Mouse (Mus musculus): Measurements from ENCODE around the gene Pxn.
"Not testable (repeated sequence)": the region's sequence is repeated elsewhere in the genome, so short reads cannot be mapped to it uniquely, and the experiment has no call there.

Gene Pxn

DNA sequence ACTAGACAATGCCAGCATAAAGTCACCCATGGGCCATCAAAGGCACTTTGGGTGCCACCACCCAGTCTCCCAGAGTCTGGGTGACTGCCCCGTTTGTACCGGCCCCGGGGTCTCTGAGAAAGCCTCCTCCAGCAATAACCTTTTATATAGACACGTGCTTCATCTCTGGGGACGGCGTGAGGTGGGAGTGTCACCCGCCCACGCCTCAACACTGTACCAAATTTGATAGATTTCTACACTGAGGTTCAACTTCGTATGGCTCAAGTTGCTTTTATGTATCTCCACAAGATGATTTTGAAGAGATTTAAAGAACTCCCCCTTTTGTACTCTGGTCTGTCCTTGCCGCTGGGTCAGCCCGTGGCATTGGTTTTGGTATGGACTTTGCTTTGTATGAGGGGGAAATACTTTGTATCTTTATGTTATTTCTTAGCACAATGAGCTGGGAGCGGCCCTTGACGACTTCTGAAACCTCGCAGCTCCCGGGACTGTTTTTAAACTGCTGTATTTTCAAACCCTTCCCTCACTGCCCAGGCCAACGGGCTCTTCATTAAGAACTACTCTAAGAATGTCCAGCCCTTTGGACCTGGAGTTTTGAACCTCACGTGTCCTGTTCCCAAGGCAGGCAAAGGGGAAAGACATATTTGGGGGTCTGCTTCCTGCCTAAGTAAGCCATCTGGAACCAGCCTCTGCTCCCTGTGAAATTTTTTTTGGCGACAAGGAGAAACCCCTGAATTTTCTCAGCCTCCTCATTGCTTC is 48.2 kb downstream of the Pxn start:
- no peak for DNase-seq

DNA sequence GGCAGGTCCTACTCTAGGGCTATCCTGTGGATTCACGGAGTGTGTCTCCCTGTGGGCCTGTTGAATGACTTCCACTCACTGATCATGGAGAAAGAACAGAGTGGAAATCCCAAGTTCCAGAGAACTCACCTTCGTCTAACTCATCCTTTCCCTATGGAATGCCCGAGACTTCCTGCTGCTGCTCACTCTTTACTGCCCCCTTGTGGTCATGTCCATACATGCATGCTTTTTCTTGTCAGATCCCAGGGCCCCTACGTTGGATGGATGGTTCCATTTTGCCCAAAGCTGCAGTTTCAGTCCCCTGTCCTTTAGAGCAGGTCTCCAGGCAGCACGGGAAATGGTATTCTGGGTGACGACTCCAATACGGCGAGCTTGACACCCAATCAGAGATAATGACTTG is 49.7 kb downstream of the Pxn start:
- DNase-seq, result peak; percentile 89

DNA sequence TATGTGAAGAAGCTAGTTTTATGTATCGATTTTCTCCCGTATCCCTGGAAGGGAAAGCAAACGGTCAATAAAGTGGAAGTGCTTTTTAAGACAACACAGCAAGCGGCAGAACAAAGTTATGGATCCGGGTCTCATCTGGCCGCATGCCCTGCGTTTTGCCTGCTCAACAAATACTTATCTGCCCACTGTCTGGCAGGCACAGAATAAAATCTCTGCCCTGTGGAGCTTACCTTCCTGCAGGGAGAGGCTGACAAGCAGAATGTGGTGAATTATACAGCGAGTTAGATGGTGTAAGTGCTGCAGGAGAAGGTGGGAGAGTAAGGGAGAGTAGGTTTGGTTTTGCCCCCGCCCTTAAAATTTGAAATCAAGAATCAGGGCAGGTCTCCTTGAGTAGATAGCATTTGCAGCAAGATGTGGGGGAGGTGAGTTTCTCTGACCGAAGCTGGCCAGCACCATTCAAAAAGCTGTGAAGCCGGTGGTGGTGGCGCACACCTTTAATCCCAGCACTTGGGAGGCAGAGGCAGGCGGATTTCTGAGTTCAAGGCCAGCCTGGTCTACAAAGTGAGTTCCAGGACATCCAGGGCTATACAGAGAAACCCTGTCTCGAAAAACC is 51.8 kb downstream of the Pxn start:
- no peak for DNase-seq

DNA sequence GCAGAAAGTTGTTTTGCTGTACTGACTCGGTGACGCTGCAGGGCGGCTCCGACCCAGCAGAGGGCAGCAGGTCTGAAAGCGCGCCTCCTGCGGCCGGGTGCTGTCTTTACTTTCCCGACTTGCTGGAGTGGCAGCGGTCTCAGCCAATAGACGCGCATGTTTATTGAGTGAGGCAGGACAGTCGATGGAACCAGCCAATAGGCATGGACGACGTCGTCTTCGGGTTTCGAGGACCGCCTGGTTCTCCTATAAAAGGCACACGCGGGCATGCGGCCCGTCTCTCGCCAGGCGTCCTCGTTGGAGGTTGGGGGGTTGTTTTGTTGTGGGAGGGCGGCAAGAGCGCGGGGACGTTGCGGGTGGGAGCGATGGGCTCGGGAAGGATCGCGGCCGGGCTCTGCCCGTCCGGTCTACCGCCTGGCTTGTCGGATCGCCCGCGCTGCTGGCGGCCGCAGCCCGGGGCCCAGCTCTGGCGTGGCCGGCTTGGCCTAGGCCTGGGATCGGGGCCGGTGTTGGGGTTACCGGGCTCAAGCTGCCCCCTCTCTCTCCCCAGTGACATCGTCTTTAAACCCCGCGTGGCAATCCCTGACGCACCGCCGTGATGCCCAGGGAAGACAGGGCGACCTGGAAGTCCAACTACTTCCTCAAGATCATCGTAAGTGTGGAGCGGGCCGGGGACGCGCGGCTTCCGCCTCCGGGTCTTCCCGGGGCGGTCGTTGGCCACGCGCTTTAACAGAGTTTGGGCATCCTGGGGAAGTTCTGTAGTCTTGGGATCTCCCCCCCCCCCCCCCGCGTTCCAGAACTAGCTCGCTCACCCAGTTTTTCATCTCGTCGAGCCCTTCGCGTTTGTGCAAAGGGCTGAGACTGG is 53.0 kb downstream of the Pxn start, which contains the start of gene Rplp0:
TSS of gene Rplp0 (plus strand) at position 231 of the 865 bp plus-strand sequence.
- DNase-seq, result peak; percentile 100

DNA sequence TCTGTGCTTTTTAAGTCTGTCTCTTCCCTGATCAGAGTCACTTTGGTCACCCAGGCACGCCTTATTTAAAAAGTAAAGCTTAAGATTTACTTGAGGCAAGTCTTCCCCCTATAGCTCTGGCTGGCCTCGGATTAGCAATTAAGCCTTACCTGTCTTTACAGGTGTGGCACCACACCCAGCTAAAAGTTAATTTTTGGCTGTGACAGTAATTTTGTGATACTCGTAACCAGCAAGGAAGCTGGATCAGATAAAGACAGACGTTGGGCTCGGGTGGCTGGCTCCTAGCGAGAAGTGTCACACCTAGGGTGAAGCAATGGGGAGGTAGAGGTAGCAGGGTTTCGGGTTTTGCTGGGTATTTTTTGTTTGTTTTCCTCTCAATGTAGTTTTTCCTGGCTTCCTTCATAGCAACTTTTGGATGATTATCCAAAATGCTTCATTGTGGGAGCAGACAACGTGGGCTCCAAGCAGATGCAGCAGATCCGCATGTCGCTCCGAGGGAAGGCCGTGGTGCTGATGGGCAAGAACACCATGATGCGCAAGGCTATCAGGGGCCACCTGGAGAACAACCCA is 53.9 kb downstream of the Pxn start:
- DNase-seq, result no peak

DNA sequence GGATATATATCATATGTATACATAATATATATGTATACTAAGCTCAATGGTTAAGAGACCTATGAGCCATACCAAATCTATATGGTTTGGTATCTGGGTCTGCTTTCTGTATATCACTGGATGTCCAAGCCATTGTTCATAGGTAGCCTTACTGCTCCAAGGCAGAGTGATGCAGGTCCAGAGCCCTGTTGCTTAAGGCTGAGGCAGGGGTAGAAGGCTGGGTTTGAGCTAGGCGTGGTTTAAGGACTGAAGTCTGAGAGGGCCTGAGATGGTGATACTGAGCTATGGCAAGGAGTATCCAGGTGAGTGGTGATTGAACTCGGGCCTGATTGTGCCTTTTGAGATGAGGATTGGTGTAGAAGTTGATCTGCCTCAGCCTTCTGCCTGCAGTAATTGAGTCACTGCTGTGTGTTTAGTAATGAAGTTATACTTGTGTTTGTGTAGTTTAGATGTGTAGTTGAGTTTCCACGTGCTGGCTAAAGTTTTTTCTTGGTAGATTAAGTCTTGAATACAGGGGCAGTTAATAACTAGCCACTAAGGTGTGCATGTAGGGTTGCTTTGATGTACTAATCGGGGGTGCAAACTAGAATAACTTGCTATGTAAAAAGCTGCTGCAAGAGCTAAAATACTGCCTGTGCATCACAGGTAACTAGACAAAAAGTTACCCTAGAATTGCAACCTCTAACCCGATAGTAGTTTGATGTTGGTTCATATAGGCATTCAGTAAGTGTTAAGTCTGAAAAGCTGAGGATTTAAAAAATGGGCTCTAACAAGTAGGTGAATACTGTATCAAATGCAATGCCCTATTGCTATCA is 57.5 kb downstream of the Pxn start:
- no peak for DNase-seq

DNA sequence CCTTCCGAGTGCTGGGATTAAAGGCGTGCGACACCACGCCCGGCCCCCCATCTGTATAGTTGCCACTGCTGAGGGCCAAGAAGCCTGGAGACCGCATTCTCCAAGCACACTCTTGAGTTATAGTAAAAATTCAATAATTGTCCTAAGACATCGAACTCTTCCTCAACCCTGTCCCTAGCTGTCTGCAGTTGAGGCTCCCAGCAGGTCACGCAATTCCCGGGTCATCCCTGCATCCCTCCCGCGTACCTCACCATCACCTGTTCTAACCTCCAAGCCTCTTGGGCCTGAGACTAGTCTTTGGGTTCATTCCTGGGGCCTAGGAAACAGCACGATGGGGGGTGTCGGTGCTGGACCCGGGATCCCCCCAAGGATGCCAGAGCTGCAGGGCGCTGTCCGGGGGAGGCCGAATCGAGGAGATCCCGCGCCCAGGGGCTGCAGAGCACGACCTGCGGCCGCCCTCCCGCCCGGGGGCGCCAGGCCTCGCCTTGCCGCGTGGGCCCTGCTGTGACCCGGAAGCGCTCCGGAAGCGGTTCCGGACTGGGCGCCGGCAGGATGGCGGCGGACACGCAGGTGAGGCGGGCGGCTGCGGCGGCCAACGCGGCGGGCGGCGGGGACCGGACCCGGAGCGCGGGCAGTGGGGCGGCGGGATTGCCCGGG is 58.4 kb downstream of the Pxn start, which contains the start of gene Gcn1l1:
TSS of gene Gcn1l1 (plus strand) at position 518 of the 657 bp plus-strand sequence.
- peak; percentile 79 for DNase-seq

DNA sequence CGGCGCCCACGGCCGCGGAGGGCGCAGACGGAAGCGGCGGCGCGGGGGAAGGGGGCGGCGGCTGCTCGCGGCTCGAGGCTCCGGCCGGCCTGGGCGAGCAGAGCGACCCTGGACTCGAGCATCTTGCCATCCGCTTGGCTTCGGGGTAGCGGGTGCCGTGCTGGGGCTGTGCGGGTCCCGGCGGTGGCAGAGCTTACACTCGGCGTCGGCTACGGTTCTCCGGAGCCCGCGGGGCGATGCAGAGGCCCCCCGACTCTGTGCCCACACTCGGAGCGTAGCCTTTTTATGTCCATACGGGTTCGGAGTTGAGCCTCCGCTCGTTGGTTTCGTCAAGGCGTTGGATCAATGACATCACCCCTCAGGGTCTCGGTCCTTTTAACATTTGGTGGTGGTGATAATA is 58.9 kb downstream of the Pxn start:
- no peak for DNase-seq

DNA sequence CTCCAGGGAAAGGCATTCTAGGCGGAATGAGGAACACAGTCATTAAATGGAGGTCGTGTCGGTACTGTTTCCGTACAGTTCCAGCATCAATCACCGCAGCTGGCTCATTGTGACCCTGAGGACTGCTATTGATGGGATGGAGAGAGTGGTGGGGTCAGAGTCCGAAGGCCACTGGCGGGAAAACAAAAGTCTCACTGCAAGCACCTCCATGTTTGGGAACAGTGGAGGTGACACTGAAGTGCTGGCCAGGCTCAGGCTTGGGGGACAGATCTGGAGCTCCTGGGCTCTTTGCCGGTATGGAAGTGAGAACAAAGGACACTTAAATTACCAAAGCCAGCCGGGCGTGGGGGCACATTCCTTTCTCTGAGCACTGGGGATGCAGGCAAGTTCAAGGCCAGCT is 62.2 kb downstream of the Pxn start:
- no peak for DNase-seq

DNA sequence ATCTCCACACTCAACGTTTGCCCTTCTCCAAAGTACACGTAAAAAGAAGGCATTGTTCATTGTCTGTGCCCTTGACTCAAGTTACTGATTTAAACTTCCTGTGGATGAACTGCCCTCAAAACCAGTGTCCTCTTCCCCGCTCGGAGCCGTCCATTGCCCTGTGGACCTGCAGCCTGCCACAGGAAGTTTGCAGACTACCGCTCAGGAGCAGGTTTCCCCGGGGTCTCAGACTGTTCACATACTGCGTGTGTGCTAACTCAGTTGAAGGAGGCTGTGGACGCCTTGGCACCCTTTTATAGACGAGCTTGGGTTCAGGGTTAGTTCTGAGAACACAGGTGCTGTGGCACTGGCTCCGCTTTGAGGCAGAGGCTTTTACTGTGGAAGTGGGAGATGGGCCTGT is 62.8 kb downstream of the Pxn start:
- no peak for DNase-seq

DNA sequence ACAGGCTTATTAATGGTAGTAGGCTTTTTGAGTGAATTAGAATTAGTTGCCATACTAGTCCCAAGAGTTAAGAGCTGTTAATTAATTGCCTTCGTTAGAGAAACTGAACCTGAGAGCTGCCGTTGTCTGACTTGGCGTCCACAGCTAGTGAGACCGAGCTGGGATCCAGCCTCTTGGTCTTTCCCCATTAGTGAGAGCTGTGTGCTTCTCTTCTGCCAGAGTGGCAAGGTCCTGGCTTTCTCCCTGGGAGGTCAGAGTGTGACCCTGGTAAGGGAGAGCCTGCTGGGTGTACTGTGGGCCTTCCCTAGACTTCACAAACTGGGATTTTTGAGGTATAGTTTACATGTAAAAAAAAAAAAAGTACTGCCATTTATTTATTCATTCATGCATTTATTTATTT is 63.2 kb downstream of the Pxn start:
- no peak for DNase-seq

DNA sequence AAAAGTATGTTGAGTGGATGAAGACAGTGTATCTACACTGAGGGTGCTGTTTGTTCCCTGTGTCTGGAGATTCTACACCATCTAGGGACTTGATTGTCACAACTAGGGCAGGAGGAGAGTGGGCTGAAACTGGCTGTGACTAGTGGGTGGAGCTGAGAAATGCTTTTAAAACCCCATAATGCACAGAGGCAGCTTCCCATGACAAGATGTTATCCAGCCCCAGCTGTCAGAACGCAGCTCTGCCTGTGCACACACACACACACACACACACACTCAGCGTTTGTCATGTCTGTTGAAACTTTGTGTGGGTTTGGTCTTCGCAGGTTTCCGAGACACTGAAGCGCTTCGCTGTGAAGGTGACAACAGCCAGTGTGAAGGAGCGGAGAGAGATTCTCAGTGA is 64.6 kb downstream of the Pxn start:
- no peak for DNase-seq

DNA sequence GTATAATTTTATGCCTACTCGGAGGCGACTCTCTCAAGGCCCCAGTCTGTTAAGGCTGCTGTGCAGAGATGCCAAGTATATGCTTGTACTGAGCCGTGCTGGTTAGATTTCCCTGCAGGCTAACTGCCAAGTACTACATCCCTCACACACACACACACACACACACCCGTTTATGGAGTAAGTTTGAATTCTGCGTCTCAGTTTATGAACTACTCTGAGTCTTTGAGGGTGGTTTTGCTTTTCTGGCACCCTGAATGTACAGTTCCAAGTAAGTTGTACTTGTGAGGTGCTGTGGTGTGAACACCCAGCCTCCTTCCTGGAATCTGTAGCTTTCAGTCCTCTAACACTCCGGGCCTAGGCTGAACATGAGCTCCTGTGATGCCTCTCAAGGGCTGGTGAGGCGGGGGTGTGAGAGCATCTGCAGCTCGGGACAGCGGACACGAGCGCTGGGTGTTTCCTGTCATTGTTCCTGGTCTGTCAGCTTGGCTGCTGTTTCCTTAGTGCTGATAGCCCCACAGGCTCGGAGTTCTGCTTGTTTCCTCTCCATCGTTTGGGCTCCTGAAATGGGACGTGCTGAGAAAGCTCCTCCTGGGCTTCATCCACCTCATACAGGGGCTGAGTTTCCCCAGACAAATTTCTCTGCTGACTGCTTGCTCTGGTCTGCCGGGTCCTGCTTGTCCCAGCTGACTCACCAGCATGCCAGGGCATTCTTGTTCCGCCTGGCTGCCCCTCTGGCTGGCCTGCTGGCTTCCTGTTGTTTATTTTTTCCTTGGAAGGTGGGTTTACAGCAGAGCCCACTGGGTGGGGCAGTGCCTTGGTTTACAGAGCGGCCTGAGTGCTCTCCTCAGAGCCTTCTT is 66.4 kb downstream of the Pxn start:
- DNase-seq, result peak; percentile 79

DNA sequence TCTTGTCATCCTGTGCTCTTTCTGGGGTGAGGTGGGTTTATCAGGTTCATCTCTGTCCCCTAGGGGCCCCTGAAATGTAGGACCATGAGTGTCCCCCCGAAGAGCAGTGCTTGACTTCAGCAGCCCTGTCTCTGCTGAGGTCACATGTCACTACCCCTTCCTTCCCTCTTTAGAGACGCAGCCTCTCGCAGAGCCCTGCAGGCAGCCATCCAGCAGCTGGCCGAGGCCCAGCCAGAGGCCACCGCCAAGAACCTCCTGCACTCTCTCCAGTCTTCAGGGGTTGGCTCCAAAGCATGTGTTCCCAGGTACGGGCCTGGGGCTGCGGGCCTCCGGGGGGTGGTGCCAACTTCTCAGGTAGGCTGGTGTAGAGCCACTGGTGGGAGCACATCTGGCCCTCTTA is 68.5 kb downstream of the Pxn start:
- peak; percentile 44 for DNase-seq

DNA sequence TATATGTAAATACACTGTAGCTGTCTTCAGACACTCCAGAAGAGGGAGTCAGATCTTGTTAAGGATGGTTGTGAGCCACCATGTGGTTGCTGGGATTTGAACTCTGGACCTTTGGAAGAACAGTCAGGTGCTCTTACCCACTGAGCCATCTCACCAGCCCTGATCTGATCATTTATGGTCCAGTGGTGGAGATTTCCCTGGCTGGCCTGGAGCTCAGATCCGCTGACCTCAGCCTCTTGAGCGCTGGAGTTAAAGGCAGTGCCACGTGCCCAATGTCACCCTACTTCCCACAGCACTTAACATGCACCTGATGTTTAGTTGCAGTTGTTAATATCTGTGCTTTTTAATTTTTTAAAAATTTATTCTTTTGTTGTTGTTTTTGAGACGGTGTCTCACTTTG is 71.2 kb downstream of the Pxn start:
- not testable (repeated sequence) for DNase-seq

DNA sequence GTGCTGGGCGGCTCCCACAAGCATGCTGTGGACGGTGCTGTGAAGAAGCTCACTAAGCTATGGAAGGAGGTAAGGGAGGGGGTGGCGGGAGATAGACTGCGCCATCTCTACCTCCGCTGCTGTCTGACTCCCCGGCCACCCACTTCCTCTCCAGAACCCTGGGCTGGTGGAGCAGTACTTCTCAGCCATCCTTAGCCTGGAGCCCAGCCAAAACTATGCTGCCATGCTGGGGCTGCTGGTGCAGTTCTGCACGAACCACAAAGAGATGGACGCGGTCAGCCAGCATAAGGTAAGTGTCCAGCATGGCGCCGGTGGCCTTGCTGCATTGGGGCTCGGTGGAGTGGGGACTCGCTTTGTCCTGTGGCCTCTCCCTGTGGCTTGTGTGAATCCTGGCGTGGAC is 72.4 kb downstream of the Pxn start:
- DNase-seq, result no peak

DNA sequence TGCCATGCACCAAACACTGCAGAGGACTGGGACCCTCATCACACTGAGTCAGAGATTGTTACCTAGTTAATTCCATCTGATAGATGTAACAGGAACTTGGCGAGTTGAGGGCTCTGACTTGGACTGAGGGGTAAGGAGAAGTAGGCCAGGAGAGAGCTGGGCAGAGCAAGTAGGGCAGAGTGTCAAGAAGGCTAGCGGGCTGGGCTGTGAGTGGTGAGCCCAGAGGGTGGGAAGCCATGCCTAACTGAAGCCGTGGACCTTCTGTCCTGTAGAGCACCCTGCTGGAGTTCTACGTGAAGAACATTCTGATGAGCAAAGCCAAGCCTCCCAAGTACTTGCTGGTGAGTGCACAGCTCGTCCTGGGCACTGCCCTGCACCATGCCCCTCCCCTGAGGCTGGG is 72.9 kb downstream of the Pxn start:
- no peak for DNase-seq

DNA sequence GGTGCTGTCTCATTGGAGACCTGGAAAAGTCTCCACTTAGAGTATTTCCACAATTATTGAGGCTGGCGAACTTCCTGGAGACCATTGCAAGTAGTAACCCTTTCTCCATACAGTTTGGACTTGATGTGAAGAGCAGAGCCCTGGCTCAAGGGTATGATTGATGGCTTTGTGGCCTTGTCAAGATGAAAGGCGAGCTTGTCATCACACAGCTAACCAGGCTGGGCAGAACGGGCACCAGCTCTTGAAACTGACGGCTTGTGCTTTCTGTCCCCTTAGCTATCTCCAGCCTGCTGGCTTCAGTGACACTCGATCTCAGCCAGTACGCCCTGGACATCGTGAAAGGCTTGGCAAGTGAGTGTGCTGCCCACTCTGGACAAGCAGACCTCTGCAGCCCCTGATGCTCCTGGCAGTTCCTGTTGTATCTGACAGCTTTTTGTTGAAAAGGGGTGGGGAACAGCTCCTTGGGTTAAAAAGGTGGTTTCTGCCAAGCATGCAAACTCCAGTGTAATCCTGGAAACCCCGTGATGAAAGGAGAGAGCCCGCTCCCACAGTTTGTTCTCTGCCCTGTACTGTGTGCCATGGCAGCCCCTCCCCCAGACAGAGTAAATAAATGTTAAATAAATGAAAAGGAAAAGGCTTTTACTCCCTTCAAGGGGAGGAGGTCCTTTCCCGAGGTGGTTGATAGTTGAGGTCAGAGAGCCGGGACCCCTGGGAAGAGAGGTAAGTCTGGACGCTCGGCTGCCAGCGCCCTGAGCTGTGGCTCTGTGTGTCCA is 73.9 kb downstream of the Pxn start:
- DNase-seq, result no peak

DNA sequence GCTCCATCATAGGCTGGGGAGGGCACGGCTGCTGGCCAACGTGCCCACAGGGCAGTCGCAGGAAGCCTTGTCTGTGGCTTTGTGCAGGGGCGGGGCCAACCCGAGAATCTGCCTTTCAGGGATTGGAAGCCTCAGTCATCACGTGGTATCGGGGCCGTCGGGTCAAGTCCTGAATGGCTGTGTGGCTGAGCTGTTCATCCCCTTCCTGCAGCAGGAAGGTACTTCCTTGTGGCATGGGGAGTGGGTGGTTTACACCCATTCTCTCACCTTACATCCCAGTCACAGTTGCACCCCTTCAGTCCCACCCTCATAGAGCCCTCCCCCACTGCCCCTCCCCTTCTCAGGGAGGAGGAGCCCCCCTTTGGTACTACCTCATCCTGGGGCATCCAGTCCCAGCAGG is 75.2 kb downstream of the Pxn start:
- DNase-seq, result no peak

DNA sequence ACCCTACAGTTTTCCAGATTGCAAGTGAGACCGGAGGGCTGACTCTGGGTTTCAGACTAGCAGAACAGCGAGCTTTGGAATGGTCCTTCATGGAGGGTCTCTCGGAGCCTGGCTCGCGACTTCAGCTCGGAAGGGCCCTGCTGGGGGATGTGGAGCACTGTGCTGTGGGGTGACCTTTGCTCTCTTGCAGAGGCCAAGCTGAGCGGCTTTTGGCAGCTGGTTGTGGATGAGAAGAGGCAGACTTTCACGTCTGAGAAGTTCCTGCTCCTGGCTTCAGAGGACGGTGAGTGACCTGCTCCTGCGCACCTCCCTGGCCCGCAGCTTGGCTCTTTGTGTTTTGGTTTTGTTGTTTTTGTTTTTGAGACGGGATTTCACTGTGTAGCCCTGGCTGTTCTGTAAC is 79.1 kb downstream of the Pxn start:
- DNase-seq, result no peak

Data from lung, postnatal 10 days (tissue).